Mouse (Mus musculus): ENCODE measurements at regions not wholly inside any gene's neighbourhood (a gene's known extent, or its start where the extent isn't known, plus 50 kb on each side); places are given as distances from the start of the nearest gene placed in this dataset.

GRCm38 (mm10) chr15:62068422-62069160 lies 1145.8 kb upstream of the A1bg start:
- no peaks in the 10 kb centered on the region for H3K27me3 ChIP-seq (ENCODE audit: control insufficient read depth, insufficient read depth, low read length)
- TF ChIP-seq POLR2A (IDR thresholded peaks at IDR 0.05; ENCODE audit: borderline replicate concordance, insufficient read depth, low read length) (no peak), CTCF (IDR thresholded peaks at IDR 0.05; ENCODE audit: borderline replicate concordance, insufficient read depth, low read depth, low read length) (no peak)
- DNase-seq = no peak
- no peak overlapping the region for H3K4me3 ChIP-seq (replicated peaks; ENCODE audit: insufficient read depth, low read depth, low read length)
- no peak overlapping the region for H3K27ac ChIP-seq (ENCODE audit: insufficient read depth, low read length)
- H3K4me1 ChIP-seq (ENCODE audit: control insufficient read depth, insufficient read depth, low read length) = no peaks in the 10 kb centered on the region
- 76% methylated on average over 11 of the region's 11 CpGs for WGBS

GRCm38 (mm10) chr15:62064399-62064798 lies 1141.6 kb upstream of the A1bg start:
- Histone ChIP-seq H3K27ac (ENCODE audit: insufficient read depth, low read length) (no peak overlapping the region), H3K27me3 (ENCODE audit: control insufficient read depth, insufficient read depth, low read length) (no peaks in the 10 kb centered on the region), H3K4me1 (ENCODE audit: control insufficient read depth, insufficient read depth, low read length) (no peaks in the 10 kb centered on the region), H3K4me3 (replicated peaks; ENCODE audit: insufficient read depth, low read depth, low read length) (no peak overlapping the region)
- DNase-seq = no peak
- 83% methylated on average over 3 of the region's 3 CpGs for WGBS
- no peak for TF ChIP-seq POLR2A (IDR thresholded peaks at IDR 0.05; ENCODE audit: borderline replicate concordance, insufficient read depth, low read length)
- TF ChIP-seq CTCF (IDR thresholded peaks at IDR 0.05; ENCODE audit: borderline replicate concordance, insufficient read depth, low read depth, low read length) = no peak

- TF ChIP-seq CTCF (IDR thresholded peaks at IDR 0.05; ENCODE audit: borderline replicate concordance, insufficient read depth, low read depth, low read length) (no peak), POLR2A (IDR thresholded peaks at IDR 0.05; ENCODE audit: borderline replicate concordance, insufficient read depth, low read length) (no peak)
- DNase-seq = no peak
- no peaks in the 10 kb centered on the region for H3K27me3 ChIP-seq (ENCODE audit: control insufficient read depth, insufficient read depth, low read length)
- no peaks in the 10 kb centered on the region for H3K4me1 ChIP-seq (ENCODE audit: control insufficient read depth, insufficient read depth, low read length)
- 90% methylated on average over 2 of the region's 2 CpGs for WGBS
- H3K27ac ChIP-seq (ENCODE audit: insufficient read depth, low read length) = no peak overlapping the region
- no peak overlapping the region for H3K4me3 ChIP-seq (replicated peaks; ENCODE audit: insufficient read depth, low read depth, low read length)
These were observed 1134.6 kb upstream of the A1bg start for GRCm38 (mm10) chr15:62057449-62057848.

DNA sequence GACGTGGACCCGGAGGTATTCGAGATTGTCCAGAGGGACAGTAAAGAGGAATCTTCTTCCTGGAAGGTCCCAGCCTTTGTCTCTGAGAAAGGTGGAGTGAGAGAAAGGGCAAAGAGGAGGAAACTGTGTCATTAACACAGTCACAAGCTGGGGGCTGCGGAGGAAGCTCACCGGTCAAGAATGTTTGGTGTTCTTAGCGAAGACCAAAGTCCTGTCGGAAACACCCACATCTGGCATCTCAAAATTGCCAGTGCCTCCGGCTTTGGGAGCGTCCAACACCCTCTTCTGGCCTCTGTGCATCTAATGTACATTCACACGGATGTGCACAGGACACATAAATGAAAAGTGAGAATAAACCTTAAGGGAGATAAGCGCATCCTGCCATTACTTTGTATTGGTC lies 1134.1 kb upstream of the A1bg start:
- Histone ChIP-seq H3K4me3 (replicated peaks; ENCODE audit: insufficient read depth, low read depth, low read length) (no peak overlapping the region), H3K4me1 (ENCODE audit: control insufficient read depth, insufficient read depth, low read length) (no peaks in the 10 kb centered on the region), H3K27ac (ENCODE audit: insufficient read depth, low read length) (no peak overlapping the region), H3K27me3 (ENCODE audit: control insufficient read depth, insufficient read depth, low read length) (no peaks in the 10 kb centered on the region)
- DNase-seq = no peak
- TF ChIP-seq CTCF (IDR thresholded peaks at IDR 0.05; ENCODE audit: borderline replicate concordance, insufficient read depth, low read depth, low read length) (no peak), POLR2A (IDR thresholded peaks at IDR 0.05; ENCODE audit: borderline replicate concordance, insufficient read depth, low read length) (no peak)
- WGBS = 98% methylated on average over 11 of the region's 11 CpGs

DNA sequence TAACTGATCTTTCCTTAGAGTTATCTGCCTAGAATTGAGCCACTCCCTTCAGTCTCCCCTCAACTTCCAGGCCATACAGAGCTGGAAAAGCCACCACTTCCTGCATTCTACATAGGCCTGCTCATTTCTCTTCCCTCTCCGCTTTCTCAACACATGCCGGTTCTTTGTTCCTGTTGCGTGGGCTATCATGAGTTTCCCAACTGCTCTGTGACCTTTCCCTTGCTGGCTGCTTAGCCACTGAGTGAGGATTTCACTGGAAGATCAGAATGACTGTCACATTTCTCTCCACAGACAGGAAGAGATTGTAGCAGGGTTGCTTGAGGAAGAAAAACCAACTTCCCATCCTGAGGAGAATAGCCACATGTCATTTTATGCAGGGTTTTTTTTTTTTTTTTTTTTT lies 1133.6 kb upstream of the A1bg start:
- 93% methylated on average over 3 of the region's 3 CpGs for WGBS
- DNase-seq = no peak

DNA sequence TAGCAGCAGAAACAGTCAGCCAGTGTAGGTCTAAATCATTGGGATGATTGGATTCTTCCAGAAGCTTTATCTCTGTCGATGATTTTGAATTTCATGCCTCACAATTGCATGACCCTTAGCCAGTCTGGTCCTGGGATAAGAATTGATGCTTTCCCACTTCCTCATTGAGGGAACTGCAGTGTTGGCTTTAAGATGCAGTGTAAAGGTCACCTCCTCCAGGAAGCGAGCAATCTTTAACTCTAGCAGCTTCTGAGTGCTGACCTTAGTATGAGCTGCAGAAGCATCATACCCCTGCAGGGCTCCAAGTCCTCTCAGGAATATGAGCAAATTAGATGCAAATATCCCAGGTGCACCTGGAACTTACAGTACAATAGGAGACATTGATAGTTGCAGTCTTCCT lies 1132.2 kb upstream of the A1bg start:
- H3K4me1 ChIP-seq (ENCODE audit: control insufficient read depth, insufficient read depth, low read length) = no peaks in the 10 kb centered on the region
- TF ChIP-seq POLR2A (IDR thresholded peaks at IDR 0.05; ENCODE audit: borderline replicate concordance, insufficient read depth, low read length) = no peak
- TF ChIP-seq CTCF (IDR thresholded peaks at IDR 0.05; ENCODE audit: borderline replicate concordance, insufficient read depth, low read depth, low read length) = no peak
- H3K27ac ChIP-seq (ENCODE audit: insufficient read depth, low read length) = no peak overlapping the region
- DNase-seq = no peak
- WGBS = 95% methylated on average over 2 of the region's 2 CpGs
- no peak overlapping the region for H3K4me3 ChIP-seq (replicated peaks; ENCODE audit: insufficient read depth, low read depth, low read length)
- no peaks in the 10 kb centered on the region for H3K27me3 ChIP-seq (ENCODE audit: control insufficient read depth, insufficient read depth, low read length)

More for the DNA sequence above, 1133.6 kb upstream of the A1bg start:
- Histone ChIP-seq H3K27ac (ENCODE audit: insufficient read depth, low read length) (no peak overlapping the region), H3K4me3 (replicated peaks; ENCODE audit: insufficient read depth, low read depth, low read length) (no peak overlapping the region), H3K4me1 (ENCODE audit: control insufficient read depth, insufficient read depth, low read length) (no peaks in the 10 kb centered on the region), H3K27me3 (ENCODE audit: control insufficient read depth, insufficient read depth, low read length) (no peaks in the 10 kb centered on the region)
- TF ChIP-seq CTCF (IDR thresholded peaks at IDR 0.05; ENCODE audit: borderline replicate concordance, insufficient read depth, low read depth, low read length) = no peak
- TF ChIP-seq POLR2A (IDR thresholded peaks at IDR 0.05; ENCODE audit: borderline replicate concordance, insufficient read depth, low read length) = no peak

GRCm38 (mm10) chr15:62053420-62054239 lies 1130.8 kb upstream of the A1bg start:
- no peaks in the 10 kb centered on the region for H3K27me3 ChIP-seq (ENCODE audit: control insufficient read depth, insufficient read depth, low read length)
- 88% methylated on average over 8 of the region's 8 CpGs for WGBS
- H3K27ac ChIP-seq (ENCODE audit: insufficient read depth, low read length) = no peak overlapping the region
- no peaks in the 10 kb centered on the region for H3K4me1 ChIP-seq (ENCODE audit: control insufficient read depth, insufficient read depth, low read length)
- TF ChIP-seq POLR2A (IDR thresholded peaks at IDR 0.05; ENCODE audit: borderline replicate concordance, insufficient read depth, low read length) = no peak
- no peak for TF ChIP-seq CTCF (IDR thresholded peaks at IDR 0.05; ENCODE audit: borderline replicate concordance, insufficient read depth, low read depth, low read length)
- no peak for DNase-seq
- no peak overlapping the region for H3K4me3 ChIP-seq (replicated peaks; ENCODE audit: insufficient read depth, low read depth, low read length)

GRCm38 (mm10) chr15:62049416-62049815 lies 1126.6 kb upstream of the A1bg start:
- Histone ChIP-seq H3K27me3 (ENCODE audit: control insufficient read depth, insufficient read depth, low read length) (no peaks in the 10 kb centered on the region), H3K4me1 (ENCODE audit: control insufficient read depth, insufficient read depth, low read length) (no peaks in the 10 kb centered on the region), H3K27ac (ENCODE audit: insufficient read depth, low read length) (no peak overlapping the region), H3K4me3 (replicated peaks; ENCODE audit: insufficient read depth, low read depth, low read length) (no peak overlapping the region)
- TF ChIP-seq POLR2A (IDR thresholded peaks at IDR 0.05; ENCODE audit: borderline replicate concordance, insufficient read depth, low read length) = no peak
- no peak for TF ChIP-seq CTCF (IDR thresholded peaks at IDR 0.05; ENCODE audit: borderline replicate concordance, insufficient read depth, low read depth, low read length)
- DNase-seq = no peak
- WGBS = 90% methylated on average over 9 of the region's 9 CpGs

Data from cerebellum, adult 2 months (tissue).